Mouse (Mus musculus) midbrain, embryonic 15.5 days (tissue): ENCODE results near the gene Slc12a4. TPM values are rescaled to one million over a fixed set of nuclear protein-coding genes. Genes with fewer than 3 reads are reported as not detected.
"Not testable (repeated sequence)": the region's sequence is repeated elsewhere in the genome, so short reads cannot be mapped to it uniquely, and the experiment has no call there.

Experiments
- ATAC-seq: fragments of 200-750 bp; cut with Nextera tagmentation; replicated peaks from 2 replicates; pipeline ENCODE4 v1.8.0; 2017; ENCODE audit warnings: moderate TSS enrichment
- H3K27ac ChIP-seq: fragments of 300-500 bp; sonication (generic); 2 replicates; pipeline ENCODE4 v1.5.1; 2015; ENCODE audit warnings: mild to moderate bottlenecking, inconsistent platforms
- H3K27me3 ChIP-seq: fragments of 300-500 bp; sonication (generic); replicated peaks from 2 replicates; pipeline ENCODE4 v1.6.1; 2015; ENCODE audit warnings: inconsistent platforms
- H3K36me3 ChIP-seq: fragments of 300-500 bp; sonication (generic); replicated peaks from 2 replicates; pipeline ENCODE4 v1.6.1; 2015; ENCODE audit warnings: inconsistent platforms
- H3K4me1 ChIP-seq: fragments of 300-500 bp; sonication (generic); 2 replicates; pipeline ENCODE4 v1.6.1; 2015; ENCODE audit warnings: inconsistent platforms
- H3K4me2 ChIP-seq: fragments of 300-500 bp; sonication (generic); 2 replicates; pipeline ENCODE4 v1.6.1; 2015; ENCODE audit warnings: inconsistent platforms, mild to moderate bottlenecking, moderate library complexity
- H3K4me3 ChIP-seq: fragments of 300-500 bp; sonication (generic); 2 replicates; pipeline ENCODE4 v1.5.1; 2015; ENCODE audit warnings: mild to moderate bottlenecking, inconsistent platforms
- H3K9ac ChIP-seq: fragments of 300-500 bp; sonication (generic); 2 replicates; pipeline ENCODE4 v1.6.1; 2015; ENCODE audit warnings: mild to moderate bottlenecking, inconsistent platforms
- H3K9me3 ChIP-seq: fragments of 300-500 bp; sonication (generic); 2 replicates; pipeline ENCODE4 v1.6.1; 2016; ENCODE audit warnings: inconsistent platforms
- WGBS: fragments of 180-500 bp; shearing (Covaris S2); methylation state at CpG from one replicate; pipeline ENCODE4 v1.1.7; 2015; ENCODE audit warnings: mixed read lengths; 5-methylcytosine and 5-hydroxymethylcytosine counted together
- polyA plus RNA-seq: library from polyadenylated mRNA; unstranded; fragments of >200 nt; fragmentation: Nextera tagmentation; extraction: Ambion mirVana; gene quantifications from 2 replicates; pipeline ENCODE4 v1.2.1, GENCODE M21; 2015

Slc12a4 gene
- 7.5 and 9.1 TPM in 2 replicates for polyA plus RNA-seq

GRCm38 (mm10) chr8:105965905-105966341 is at the start of gene Slc12a4:
Gene Slc12a4 (minus strand): TSS chr8:105966097.
- under 1% methylated on average over 47 of the region's 47 CpGs for WGBS

GRCm38 (mm10) chr8:106012203-106012602 is 46.3 kb upstream of the Slc12a4 start:
- Histone ChIP-seq H3K9ac (peak overlapping the region; percentile 88; the same call in 1 of the 2 replicates), H3K4me2 (peak overlapping the region; percentile 100), H3K4me3 (peak overlapping the region; percentile 94), H3K4me1 (peaks cover 19% of the 10 kb centered on the region)
- H3K27me3 ChIP-seq, H3K27ac ChIP-seq, H3K9me3 ChIP-seq, H3K36me3 ChIP-seq, ATAC-seq: not testable (repeated sequence)
- 87% methylated on average over 8 of the region's 8 CpGs for WGBS

More at GRCm38 (mm10) chr8:105965905-105966341, at the start of gene Slc12a4:
- peak within 1 kb of the TSS; percentile 20; the same call in 1 of the 2 replicates for H3K9ac ChIP-seq
- no peaks in the 10 kb centered on the region for H3K9me3 ChIP-seq
- peak within 1 kb of the TSS; percentile 41 for H3K4me3 ChIP-seq
- peaks cover 30% of the 10 kb centered on the region for H3K27me3 ChIP-seq
- ATAC-seq, result peak; percentile 73
- H3K4me2 ChIP-seq, result peak within 1 kb of the TSS; percentile 53
- H3K4me1 ChIP-seq, result peaks cover 7% of the 10 kb centered on the region
- H3K27ac ChIP-seq, result no peak within 1 kb of the TSS
- H3K36me3 ChIP-seq, result no peaks in the 10 kb centered on the region

- ATAC-seq, result no peak
- peak within 1 kb of the TSS; percentile 100 for H3K4me2 ChIP-seq
- WGBS, result 2% methylated on average over 6 of the region's 6 CpGs
Observed at GRCm38 (mm10) chr8:106011643-106011986, 45.7 kb upstream of the Slc12a4 start, which contains the start of gene Ddx28. Gene Ddx28 (minus strand): TSS chr8:106011882.

GRCm38 (mm10) chr8:106010748-106011642 is 45.1 kb upstream of the Slc12a4 start:
- Histone ChIP-seq H3K9me3 (no peaks in the 10 kb centered on the region), H3K9ac (peak overlapping the region; percentile 88), H3K4me2 (peak overlapping the region; percentile 100), H3K4me1 (peaks cover 19% of the 10 kb centered on the region), H3K27me3 (no peaks in the 10 kb centered on the region), H3K27ac (peak overlapping the region; percentile 80), H3K4me3 (peak overlapping the region; percentile 94), H3K36me3 (0 out of 2 replicates have a peak, but pooled peaks cover 3% of the 10 kb centered on the region)
- WGBS, result 2% methylated on average over 74 of the region's 74 CpGs
- ATAC-seq, result peak; percentile 96

More at GRCm38 (mm10) chr8:106011643-106011986, 45.7 kb upstream of the Slc12a4 start, which contains the start of gene Ddx28:
- 0 out of 2 replicates have a peak, but pooled peaks cover 4% of the 10 kb centered on the region for H3K36me3 ChIP-seq
- H3K9ac ChIP-seq, result peak within 1 kb of the TSS; percentile 88
- no peaks in the 10 kb centered on the region for H3K9me3 ChIP-seq
- peak within 1 kb of the TSS; percentile 80 for H3K27ac ChIP-seq
- peaks cover 19% of the 10 kb centered on the region for H3K4me1 ChIP-seq
- no peaks in the 10 kb centered on the region for H3K27me3 ChIP-seq
- peak within 1 kb of the TSS; percentile 94 for H3K4me3 ChIP-seq

GRCm38 (mm10) chr8:106007891-106008290 is 42.0 kb upstream of the Slc12a4 start:
- H3K27ac ChIP-seq, H3K4me2 ChIP-seq, H3K27me3 ChIP-seq, H3K4me3 ChIP-seq, ATAC-seq, H3K9me3 ChIP-seq, H3K9ac ChIP-seq, H3K36me3 ChIP-seq: not testable (repeated sequence)
- 63% methylated on average over 3 of the region's 3 CpGs for WGBS
- H3K4me1 ChIP-seq, result peaks cover 19% of the 10 kb centered on the region

GRCm38 (mm10) chr8:106007135-106007534 is 41.2 kb upstream of the Slc12a4 start:
- ATAC-seq, result no peak
- no peaks in the 10 kb centered on the region for H3K9me3 ChIP-seq
- no peak overlapping the region for H3K9ac ChIP-seq
- no peak overlapping the region for H3K27ac ChIP-seq
- H3K36me3 ChIP-seq, result no peaks in the 10 kb centered on the region
- peaks cover 19% of the 10 kb centered on the region for H3K4me1 ChIP-seq
- H3K4me2 ChIP-seq, result no peak overlapping the region
- WGBS, result 87% methylated on average over 3 of the region's 3 CpGs
- H3K27me3 ChIP-seq, result no peaks in the 10 kb centered on the region
- H3K4me3 ChIP-seq, result no peak overlapping the region

GRCm38 (mm10) chr8:106006413-106006812 is 40.5 kb upstream of the Slc12a4 start:
- H3K9me3 ChIP-seq, result no peaks in the 10 kb centered on the region
- H3K9ac ChIP-seq, result no peak overlapping the region
- ATAC-seq, result no peak
- no peaks in the 10 kb centered on the region for H3K36me3 ChIP-seq
- no peak overlapping the region for H3K27ac ChIP-seq
- 83% methylated on average over 4 of the region's 4 CpGs for WGBS
- H3K27me3 ChIP-seq, result no peaks in the 10 kb centered on the region
- H3K4me3 ChIP-seq, result no peak overlapping the region
- H3K4me2 ChIP-seq, result no peak overlapping the region
- H3K4me1 ChIP-seq, result peaks cover 13% of the 10 kb centered on the region

GRCm38 (mm10) chr8:106005875-106006274 is 40.0 kb upstream of the Slc12a4 start, which contains the start of gene Dpep2nb:
Gene Dpep2nb (minus strand): TSS chr8:106005975.
- H3K27ac ChIP-seq, result no peak within 1 kb of the TSS
- no peak within 1 kb of the TSS for H3K9ac ChIP-seq
- H3K4me1 ChIP-seq, result peaks cover 13% of the 10 kb centered on the region
- no peaks in the 10 kb centered on the region for H3K9me3 ChIP-seq
- ATAC-seq, result no peak
- no peaks in the 10 kb centered on the region for H3K27me3 ChIP-seq
- no peak within 1 kb of the TSS for H3K4me3 ChIP-seq
- WGBS, result 78% methylated on average over 4 of the region's 4 CpGs
- H3K4me2 ChIP-seq, result no peak within 1 kb of the TSS
- H3K36me3 ChIP-seq, result no peaks in the 10 kb centered on the region

GRCm38 (mm10) chr8:106004538-106005207 is 38.8 kb upstream of the Slc12a4 start:
- no peaks in the 10 kb centered on the region for H3K27me3 ChIP-seq
- H3K4me3 ChIP-seq, result no peak overlapping the region
- no peak overlapping the region for H3K4me2 ChIP-seq
- H3K9me3 ChIP-seq, result no peaks in the 10 kb centered on the region
- no peaks in the 10 kb centered on the region for H3K36me3 ChIP-seq
- no peak for ATAC-seq
- 80% methylated on average over 8 of the region's 8 CpGs for WGBS
- peaks cover 2% of the 10 kb centered on the region; the same call in 1 of the 2 replicates for H3K4me1 ChIP-seq
- H3K27ac ChIP-seq, result no peak overlapping the region
- H3K9ac ChIP-seq, result no peak overlapping the region

- H3K27ac ChIP-seq, result no peak overlapping the region
- H3K36me3 ChIP-seq, result no peaks in the 10 kb centered on the region
- H3K9me3 ChIP-seq, result no peaks in the 10 kb centered on the region
- no peaks in the 10 kb centered on the region for H3K27me3 ChIP-seq
- H3K9ac ChIP-seq, result no peak overlapping the region
- no peak overlapping the region for H3K4me3 ChIP-seq
- no peak for ATAC-seq
- no peaks in the 10 kb centered on the region for H3K4me1 ChIP-seq
- 82% methylated on average over 4 of the region's 4 CpGs for WGBS
- no peak overlapping the region for H3K4me2 ChIP-seq
Observed at GRCm38 (mm10) chr8:106001908-106002307, 36.0 kb upstream of the Slc12a4 start.

GRCm38 (mm10) chr8:105998971-105999370 is 33.1 kb upstream of the Slc12a4 start:
- no peaks in the 10 kb centered on the region for H3K4me1 ChIP-seq
- no peak overlapping the region for H3K27ac ChIP-seq
- H3K9me3 ChIP-seq, result no peaks in the 10 kb centered on the region
- no peaks in the 10 kb centered on the region for H3K36me3 ChIP-seq
- H3K27me3 ChIP-seq, result no peaks in the 10 kb centered on the region
- 93% methylated on average over 2 of the region's 2 CpGs for WGBS
- no peak for ATAC-seq
- no peak overlapping the region for H3K4me2 ChIP-seq
- H3K9ac ChIP-seq, result no peak overlapping the region
- no peak overlapping the region for H3K4me3 ChIP-seq

GRCm38 (mm10) chr8:105996359-105996758 is 30.5 kb upstream of the Slc12a4 start:
- H3K36me3 ChIP-seq, result no peaks in the 10 kb centered on the region
- H3K27me3 ChIP-seq, result no peaks in the 10 kb centered on the region
- H3K9me3 ChIP-seq, result no peaks in the 10 kb centered on the region
- whole genome bisulfite sequencing, result 73% methylated on average over 7 of the region's 7 CpGs
- no peaks in the 10 kb centered on the region for H3K4me1 ChIP-seq
- H3K27ac ChIP-seq, result no peak overlapping the region
- no peak overlapping the region for H3K4me3 ChIP-seq
- no peak overlapping the region for H3K4me2 ChIP-seq
- no peak overlapping the region for H3K9ac ChIP-seq
- no peak for ATAC-seq
